In the genomic region with DNA sequence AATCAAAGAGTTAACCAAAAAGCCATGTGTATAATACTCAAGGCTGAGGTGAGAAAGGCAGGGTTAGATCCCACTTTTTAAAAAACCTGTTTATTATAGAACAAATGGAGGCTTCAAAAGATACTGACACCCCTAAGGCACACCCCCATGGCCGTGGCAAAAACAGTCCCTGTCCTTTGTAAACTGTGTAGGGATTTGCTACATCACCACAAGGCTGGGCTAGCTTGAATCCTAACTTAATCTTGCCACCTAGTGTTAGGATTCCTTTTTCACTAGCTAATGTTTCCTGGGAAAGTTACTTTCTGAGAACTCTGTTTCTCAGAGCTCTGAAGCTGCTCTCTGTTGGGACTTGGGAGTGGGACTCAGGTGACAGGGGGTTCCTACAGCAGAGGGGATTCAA, we compare ENCODE assay signal across 9 mouse cellular contexts. TPM values are rescaled to one million over a fixed set of nuclear protein-coding genes. Genes with fewer than 3 reads are reported as not detected.
DNase-seq lines count a peak whose midpoint lies in the region; ATAC-seq lines count a peak whose summit lies in the region.
"Had no signal": no experiment of that assay in that cellular context is flagged by ENCODE, and none has a peak within 500 bp of the region (broad histone marks: within the 10 kb centered on the region; RNA-seq: fewer than 3 reads in every experiment).

No protein-coding gene starts in this region.

- peak; percentile 54 for DNase-seq in left cerebral cortex, postnatal 14 days (ENCODE audit: low spot score in 2 of 2)
- DNase-seq in left cerebral cortex, adult 18-20 months (ENCODE audit: low spot score in 2 of 2): no peak
- DNase-seq in brain, adult 2 months (ENCODE audit: low read depth, low spot score): peak; percentile 80
- peak; percentile 59 to 67 for DNase-seq in kidney, postnatal 36 days
- DNase-seq in retina, embryonic 14.5 days (ENCODE audit: low spot score): peak; percentile 64
- DNase-seq in ovary, postnatal 10 days (ENCODE audit: low spot score): no peak
- no peak for DNase-seq in T-cell, adult 2 months (ENCODE audit: low spot score)

- H3K27ac ChIP-seq in heart, embryonic 11.5 days (ENCODE audit: low read depth, low read length): no peak overlapping the region

- ATAC-seq in heart, embryonic 11.5 days (replicated peaks; ENCODE audit: insufficient number of reproducible peaks, low FRiP score, low TSS enrichment): no peak

- H3K36me3 ChIP-seq in heart, embryonic 11.5 days (ENCODE audit: control insufficient read depth, insufficient read depth, low read length): no peaks in the 10 kb centered on the region

- intact Hi-C loops in left cerebral cortex, postnatal 14 days (cut with DNase I): loop anchor here (1.0 to 5.0 kb wide), 4 partner anchors 89 to 313 kb away; no protein-coding TSS in a partner anchor

- H3K27me3 ChIP-seq in heart, embryonic 11.5 days (ENCODE audit: control insufficient read depth, insufficient read depth, low read length): peaks cover 92% of the 10 kb centered on the region

- H3K9ac ChIP-seq in heart, embryonic 11.5 days (ENCODE audit: low read depth, low read length): no peak overlapping the region

- peak overlapping the region; percentile 16 for H3K4me2 ChIP-seq in heart, embryonic 11.5 days

- H3K9me3 ChIP-seq in heart, embryonic 11.5 days (replicated peaks; ENCODE audit: control insufficient read depth, low read length): no peaks in the 10 kb centered on the region

- WGBS in heart, embryonic 11.5 days (ENCODE audit: insufficient replicate concordance): 0% methylated on average over 1 of the region's 1 CpGs

- peaks cover 20% of the 10 kb centered on the region for H3K4me1 ChIP-seq in heart, embryonic 11.5 days (ENCODE audit: control insufficient read depth, insufficient read depth, low read length)

- no peak overlapping the region for H3K4me3 ChIP-seq in heart, embryonic 11.5 days (ENCODE audit: low read depth, low read length)
- H3K4me3 ChIP-seq: megakaryocyte, embryonic 14.5 days had no signal

RNA-seq across cellular contexts. Expression of a gene that starts 1.2 kb away (rescaled TPM):
- total RNA-seq in left cerebral cortex, postnatal 14 days (2021): 1 to 10 TPM; 8.2 to 9.0 TPM
- total RNA-seq in left cerebral cortex, adult 18-20 months (2021): 1 to 10 TPM; 5.3 to 7.0 TPM
- polyA plus RNA-seq in heart, embryonic 11.5 days (2014; fragmentation: Nextera tagmentation; extraction: Ambion mirVana): 5.4 and 6.3 TPM in 2 replicates

RNA-seq across cellular contexts. Expression of a gene that starts 18.1 kb away (rescaled TPM):
- total RNA-seq in left cerebral cortex, postnatal 14 days (2021): 10 to 100 TPM; 34.2 to 38.5 TPM
- total RNA-seq in left cerebral cortex, adult 18-20 months (2021): 10 to 100 TPM; 44.0 to 46.6 TPM
- polyA plus RNA-seq in heart, embryonic 11.5 days (2014; fragmentation: Nextera tagmentation; extraction: Ambion mirVana): 16.7 and 19.1 TPM in 2 replicates

Comparison
In these comparisons a context has a peak if more than half of its experiments do, and no peak if none do; other contexts are left out.
1. DNase-seq: peak in left cerebral cortex, postnatal 14 days (2 of 2), brain, adult 2 months (single experiment), kidney, postnatal 36 days (2 of 2) and retina, embryonic 14.5 days (single experiment); none in left cerebral cortex, adult 18-20 months (0 of 2), ovary, postnatal 10 days (single experiment) and T-cell, adult 2 months (single experiment).